Mouse (Mus musculus) T-helper 2 cell (primary cell): ENCODE measurements around the gene Inpp4a.

Source experiments
- in situ Hi-C: fragments of 300-600 bp; cut with MboI, MseI; formaldehyde crosslinking; loops from one replicate; pipeline ENCODE4 v1.15.1; 2025; ENCODE audit warnings: high pct_unique_total_duplicates

Gene Inpp4a

GRCm38 (mm10) chr1:37299540-37300491 lies at the start of gene Inpp4a:
TSS of gene Inpp4a (plus strand) at chr1:37299865.
- in situ Hi-C loops: loop anchor here (10.0 kb wide), 1 partner anchor 125 kb away; no protein-coding TSS in a partner anchor

GRCm38 (mm10) chr1:37250643-37251310 lies 48.9 kb upstream of the Inpp4a start:
- in situ Hi-C loops: loop anchor here (10.0 kb wide), 1 partner anchor 394 kb away; no protein-coding TSS in a partner anchor

GRCm38 (mm10) chr1:37258443-37258842 lies 41.2 kb upstream of the Inpp4a start:
- in situ Hi-C loops: loop anchor here (10.0 kb wide), 1 partner anchor 386 kb away; no protein-coding TSS in a partner anchor

- in situ Hi-C loops: loop anchor here (5.0 kb wide), 2 partner anchors 130 to 360 kb away; no protein-coding TSS in a partner anchor
Measured at GRCm38 (mm10) chr1:37272464-37272863, 27.2 kb upstream of the Inpp4a start.

- in situ Hi-C loops: no loop called here
Measured at GRCm38 (mm10) chr1:37286556-37286955, 13.1 kb upstream of the Inpp4a start.

- in situ Hi-C loops: no loop called here
Measured at GRCm38 (mm10) chr1:37287748-37288147, 11.9 kb upstream of the Inpp4a start.

- in situ Hi-C loops: no loop called here
Measured at GRCm38 (mm10) chr1:37288181-37288935, 11.3 kb upstream of the Inpp4a start.

- in situ Hi-C loops: no loop called here
Measured at GRCm38 (mm10) chr1:37288941-37289340, 10.7 kb upstream of the Inpp4a start.

- in situ Hi-C loops: no loop called here
Measured at GRCm38 (mm10) chr1:37296414-37296813, 3.3 kb upstream of the Inpp4a start.

- in situ Hi-C loops: no loop called here
Measured at GRCm38 (mm10) chr1:37298904-37299303, 761 bp upstream of the Inpp4a start.

GRCm38 (mm10) chr1:37300650-37301049 lies 985 bp downstream of the Inpp4a start:
- in situ Hi-C loops: loop anchor here (10.0 kb wide), 1 partner anchor 124 kb away; no protein-coding TSS in a partner anchor

- in situ Hi-C loops: loop anchor here (10.0 kb wide), 1 partner anchor 122 kb away; no protein-coding TSS in a partner anchor
Measured at GRCm38 (mm10) chr1:37302801-37303200, 3.1 kb downstream of the Inpp4a start.

GRCm38 (mm10) chr1:37305691-37306287 lies 6.1 kb downstream of the Inpp4a start:
- in situ Hi-C loops: loop anchor here (10.0 kb wide), 1 partner anchor 119 kb away; no protein-coding TSS in a partner anchor

- in situ Hi-C loops: loop anchor here (10.0 kb wide), 1 partner anchor 117 kb away; no protein-coding TSS in a partner anchor
Measured at GRCm38 (mm10) chr1:37307586-37307985, 7.9 kb downstream of the Inpp4a start.

- in situ Hi-C loops: loop anchor here (10.0 kb wide), 1 partner anchor 117 kb away; no protein-coding TSS in a partner anchor
Measured at GRCm38 (mm10) chr1:37308021-37308742, 8.5 kb downstream of the Inpp4a start.

- in situ Hi-C loops: loop anchor here (10.0 kb wide), 1 partner anchor 116 kb away; no protein-coding TSS in a partner anchor
Measured at GRCm38 (mm10) chr1:37308743-37309100, 9.1 kb downstream of the Inpp4a start.

- in situ Hi-C loops: loop anchor here (10.0 kb wide), 1 partner anchor 115 kb away; no protein-coding TSS in a partner anchor
Measured at GRCm38 (mm10) chr1:37309939-37310515, 10.4 kb downstream of the Inpp4a start.

- in situ Hi-C loops: no loop called here
Measured at GRCm38 (mm10) chr1:37314338-37314737, 14.7 kb downstream of the Inpp4a start.

GRCm38 (mm10) chr1:37317644-37318285 lies 18.1 kb downstream of the Inpp4a start:
- in situ Hi-C loops: no loop called here
